Mouse (Mus musculus) myocyte (in vitro differentiated cells): ENCODE measurements around the gene Tmem171. TPM values are rescaled to one million over a fixed set of nuclear protein-coding genes. Genes with fewer than 3 reads are reported as not detected.

Experiments used
- H3K27me3 ChIP-seq: one replicate; pipeline ENCODE4 v1.6.1; 2011; ENCODE audit not compliant: control insufficient read depth, insufficient read depth, insufficient read length
- H3K36me3 ChIP-seq: one replicate; pipeline ENCODE4 v1.6.1; 2011; ENCODE audit not compliant: control insufficient read depth, insufficient read depth
- H3K4me2 ChIP-seq: one replicate; pipeline ENCODE4 v1.6.1; 2011; ENCODE audit warnings: low read depth, control low read depth
- H3K4me3 ChIP-seq: one replicate; pipeline ENCODE4 v1.5.1; 2011; ENCODE audit warnings: mild to moderate bottlenecking, control low read depth, moderate library complexity
- H3K79me2 ChIP-seq: one replicate; pipeline ENCODE4 v1.6.1; 2011; ENCODE audit not compliant: control insufficient read depth, insufficient read depth
- H3ac ChIP-seq: one replicate; pipeline ENCODE4 v1.6.1; 2011; ENCODE audit not compliant: control insufficient read depth, insufficient read length
- CEBPB ChIP-seq: IDR thresholded peaks from 2 replicates; pipeline ENCODE4 v1.6.1; 2011; ENCODE audit warnings: mild to moderate bottlenecking, moderate library complexity; ENCODE audit not compliant: poor library complexity, insufficient read depth, severe bottlenecking
- E2F4 ChIP-seq: IDR thresholded peaks from one replicate; pipeline ENCODE4 v1.6.1; 2011; ENCODE audit warnings: mild to moderate bottlenecking, control low read depth, moderate library complexity; ENCODE audit not compliant: insufficient read depth
- MAX ChIP-seq: IDR thresholded peaks from one replicate; pipeline ENCODE4 v1.6.1; 2011; ENCODE audit warnings: low read depth, mild to moderate bottlenecking, control low read depth
- MYOD1 ChIP-seq, 3 experiments: IDR thresholded peaks; one replicate each; pipeline ENCODE4 v1.6.1; 2011; ENCODE audit warnings: control low read depth in 2 of 3, low read depth in 2 of 3, mild to moderate bottlenecking in 2 of 3, moderate library complexity in 1 of 3; ENCODE audit not compliant: insufficient read length in 2 of 3, control insufficient read depth in 1 of 3
- MYOG ChIP-seq, 3 experiments: IDR thresholded peaks; one replicate each; pipeline ENCODE4 v1.6.1; 2011; ENCODE audit warnings: control low read depth in 2 of 3, low read depth in 2 of 3, mild to moderate bottlenecking in 2 of 3; ENCODE audit not compliant: insufficient read length in 2 of 3, control insufficient read depth in 1 of 3, insufficient read depth in 1 of 3
- POLR2A ChIP-seq: IDR thresholded peaks from one replicate; pipeline ENCODE4 v1.6.1; 2011; ENCODE audit warnings: low read depth, mild to moderate bottlenecking, control low read depth, moderate library complexity; ENCODE audit not compliant: insufficient read length
- POLR2AphosphoS2 ChIP-seq: IDR thresholded peaks from one replicate; pipeline ENCODE4 v1.6.1; 2011; ENCODE audit warnings: low read depth, control low read depth; ENCODE audit not compliant: insufficient read length
- REST ChIP-seq: IDR thresholded peaks from one replicate; pipeline ENCODE4 v1.6.1; 2011; ENCODE audit warnings: mild to moderate bottlenecking, control low read depth, moderate library complexity; ENCODE audit not compliant: insufficient read depth, insufficient read length
- SRF ChIP-seq: IDR thresholded peaks from one replicate; pipeline ENCODE4 v1.6.1; 2011; ENCODE audit warnings: low read depth; ENCODE audit not compliant: control insufficient read depth, insufficient read length
- TCF12 ChIP-seq: IDR thresholded peaks from one replicate; pipeline ENCODE4 v1.6.1; 2011; ENCODE audit warnings: mild to moderate bottlenecking, control low read depth; ENCODE audit not compliant: poor library complexity, insufficient read depth, severe bottlenecking
- TCF3 ChIP-seq: IDR thresholded peaks from one replicate; pipeline ENCODE4 v1.6.1; 2011; ENCODE audit warnings: low read depth, control low read depth; ENCODE audit not compliant: insufficient read length
- USF1 ChIP-seq: IDR thresholded peaks from one replicate; pipeline ENCODE4 v1.6.1; 2011; ENCODE audit warnings: low read depth, mild to moderate bottlenecking, control low read depth, moderate library complexity
- polyA plus RNA-seq: library from polyadenylated mRNA; unstranded; fragments of >200 nt; fragmentation: generic; extraction: Trizol; gene quantifications from one replicate; pipeline ENCODE4 v1.2.1, GENCODE M21; 2012; ENCODE audit warnings: missing spikeins

Gene Tmem171
- polyA plus RNA-seq, 1 experiment = 3.5 TPM

GRCm38 (mm10) chr13:98638507-98639166 is 56.0 kb downstream of the Tmem171 start:
- Histone ChIP-seq H3K27me3 (no peaks in the 10 kb centered on the region), H3ac (no peak overlapping the region), H3K36me3 (no peaks in the 10 kb centered on the region), H3K4me2 (no peak overlapping the region), H3K4me3 (no peak overlapping the region), H3K79me2 (no peaks in the 10 kb centered on the region)
- TF ChIP-seq MYOD1 (IDR thresholded peaks at IDR 0.05; ENCODE audit: control insufficient read depth in 1 of 3, insufficient read length in 2 of 3, low read depth in 2 of 3) (no peak), USF1 (no peak), CEBPB (no peak), TCF3 (no peak), TCF12 (no peak), REST (no peak), MYOG (IDR thresholded peaks at IDR 0.05; ENCODE audit: control insufficient read depth in 1 of 3, insufficient read depth in 1 of 3, insufficient read length in 2 of 3, low read depth in 2 of 3) (no peak), E2F4 (no peak), POLR2A (no peak), POLR2AphosphoS2 (no peak), SRF (no peak), MAX (no peak)

- H3K79me2 ChIP-seq = no peaks in the 10 kb centered on the region
- no peaks in the 10 kb centered on the region for H3K36me3 ChIP-seq
- no peak within 1 kb of the TSS for H3K4me3 ChIP-seq
- H3K4me2 ChIP-seq = no peak within 1 kb of the TSS
- TF ChIP-seq MYOG (IDR thresholded peaks at IDR 0.05; ENCODE audit: control insufficient read depth in 1 of 3, insufficient read depth in 1 of 3, insufficient read length in 2 of 3, low read depth in 2 of 3) (no peak), USF1 (no peak), TCF3 (no peak), REST (no peak), TCF12 (no peak), POLR2AphosphoS2 (no peak), SRF (no peak), MYOD1 (IDR thresholded peaks at IDR 0.05; ENCODE audit: control insufficient read depth in 1 of 3, insufficient read length in 2 of 3, low read depth in 2 of 3) (no peak), POLR2A (no peak), MAX (no peak), CEBPB (no peak), E2F4 (no peak)
- no peaks in the 10 kb centered on the region for H3K27me3 ChIP-seq
- no peak within 1 kb of the TSS for H3ac ChIP-seq
Observed at GRCm38 (mm10) chr13:98637145-98637544, 57.5 kb downstream of the Tmem171 start, which contains the start of gene Tmem174. TSS of gene Tmem174 (minus strand) at chr13:98637410.

GRCm38 (mm10) chr13:98636571-98636970 is 58.1 kb downstream of the Tmem171 start:
- H3K27me3 ChIP-seq = no peaks in the 10 kb centered on the region
- no peak overlapping the region for H3K4me2 ChIP-seq
- no peaks in the 10 kb centered on the region for H3K79me2 ChIP-seq
- TF ChIP-seq MYOG (IDR thresholded peaks at IDR 0.05; ENCODE audit: control insufficient read depth in 1 of 3, insufficient read depth in 1 of 3, insufficient read length in 2 of 3, low read depth in 2 of 3) (no peak), USF1 (no peak), CEBPB (no peak), REST (no peak), MYOD1 (IDR thresholded peaks at IDR 0.05; ENCODE audit: control insufficient read depth in 1 of 3, insufficient read length in 2 of 3, low read depth in 2 of 3) (no peak), TCF12 (no peak), MAX (no peak), TCF3 (no peak), POLR2A (no peak), SRF (no peak)
- no peak overlapping the region for H3ac ChIP-seq
- no peak overlapping the region for H3K4me3 ChIP-seq
- no peaks in the 10 kb centered on the region for H3K36me3 ChIP-seq

Other genes with a start within 250 kb of the Tmem171 start
- gene Gm10320, start 202.8 kb downstream of the Tmem171 start, polyA plus RNA-seq = 1.8 TPM
- gene Tmem174, start 57.4 kb downstream of the Tmem171 start, polyA plus RNA-seq = not detected
- 3.9 TPM for gene Fcho2, start 120.6 kb upstream of the Tmem171 start, polyA plus RNA-seq
- gene Tnpo1, start 231.6 kb upstream of the Tmem171 start, polyA plus RNA-seq = 36.0 TPM